Mouse (Mus musculus) v-Abl transformed pro-B cells (cell line): Measurements from ENCODE around the gene Ago1.

Experiments
- in situ Hi-C, 2 experiments: fragments of 400-800 bp; cut with MboI; formaldehyde crosslinking; loops; one replicate each; pipeline ENCODE4 v1.15.1; 2025; ENCODE audit not compliant: unreplicated experiment in 2 of 2

The Ago1 gene

GRCm38 (mm10) chr4:126428682-126429346 lies 39.6 kb downstream of the Ago1 start:
- in situ Hi-C loops, result no loop called here

- in situ Hi-C loops, result no loop called here
These were observed 44.5 kb downstream of the Ago1 start for GRCm38 (mm10) chr4:126423866-126424265.

GRCm38 (mm10) chr4:126415707-126416106 lies 52.7 kb downstream of the Ago1 start:
- in situ Hi-C loops, result loop anchor here in 1 of 2 experiments (10.0 kb wide), 1 partner anchor 81 kb away; no protein-coding TSS in a partner anchor

GRCm38 (mm10) chr4:126412526-126412925 lies 55.9 kb downstream of the Ago1 start:
- in situ Hi-C loops, result loop anchor here in 1 of 2 experiments (10.0 kb wide), 1 partner anchor 78 kb away; no protein-coding TSS in a partner anchor
